Mouse (Mus musculus) megakaryocyte, adult 5-6 weeks (primary cell): ENCODE measurements around the gene Osm. TPM values are rescaled to one million over a fixed set of nuclear protein-coding genes. Genes with fewer than 3 reads are reported as not detected.

ENCODE experiments used
- ATAC-seq: 2 replicates; pipeline ENCODE4 v1.8.0; 2016; ENCODE audit warnings: mild to moderate bottlenecking, inconsistent platforms; ENCODE audit not compliant: poor library complexity, severe bottlenecking
- total RNA-seq, 2 experiments: library from RNA; stranded (forward) in 1 of 2; stranded (reverse) in 1 of 2; fragments of 153-499, 151-499 nt in 1 of 2; fragments of 221-1000, 200-1000 nt in 1 of 2; gene quantifications; 2 replicates each; pipeline versions ENCODE4 v1.2.3 to v1.2.4; 2015 to 2017

Gene Osm
- total RNA-seq, 2 experiments from 2014 or later: 34.4 to 39.2 TPM

DNA sequence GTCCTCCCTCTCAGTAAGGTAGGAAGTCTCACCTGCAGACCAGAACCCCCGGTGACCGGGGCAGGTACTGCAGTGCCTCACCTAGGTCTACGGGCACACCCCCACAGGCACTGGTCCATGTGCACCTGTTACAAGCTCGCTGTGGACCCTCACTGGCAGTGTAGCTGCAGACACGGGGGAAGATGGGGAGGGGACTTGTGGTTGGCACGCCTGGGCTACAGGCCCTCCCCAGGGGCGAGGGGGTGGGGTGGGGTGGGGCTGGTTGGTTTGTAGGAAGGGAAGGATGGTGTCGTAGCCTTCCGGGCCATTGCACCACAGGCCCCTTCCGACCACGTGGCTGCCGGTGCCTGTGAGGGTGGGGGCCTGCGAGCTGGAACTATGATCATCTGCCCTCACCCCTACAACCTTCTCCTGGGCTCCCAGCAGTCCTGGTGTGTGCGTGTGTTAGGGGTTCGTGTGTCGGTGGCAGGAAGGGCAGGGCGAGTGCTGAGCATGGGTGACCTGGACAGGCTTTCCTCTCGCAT, 1.2 kb downstream of the Osm start:
- ATAC-seq: peak; percentile 39

DNA sequence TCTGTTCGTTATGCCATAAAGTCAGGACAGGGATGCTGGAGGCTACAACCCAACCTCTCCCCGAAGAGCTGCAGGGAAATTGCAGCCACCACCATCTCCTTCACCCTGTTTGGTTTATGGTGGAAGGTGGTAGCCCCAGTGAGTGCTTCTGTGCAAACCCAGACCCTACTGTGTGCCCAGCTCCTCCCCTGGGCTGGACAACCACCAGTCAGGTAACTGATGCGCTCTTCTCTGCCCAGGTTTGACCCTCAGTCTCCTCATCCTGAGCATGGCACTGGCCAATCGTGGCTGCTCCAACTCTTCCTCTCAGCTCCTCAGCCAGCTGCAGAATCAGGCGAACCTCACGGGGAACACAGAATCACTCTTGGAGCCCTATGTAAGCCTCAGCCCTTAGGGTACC, 1.9 kb downstream of the Osm start:
- ATAC-seq: no peak

DNA sequence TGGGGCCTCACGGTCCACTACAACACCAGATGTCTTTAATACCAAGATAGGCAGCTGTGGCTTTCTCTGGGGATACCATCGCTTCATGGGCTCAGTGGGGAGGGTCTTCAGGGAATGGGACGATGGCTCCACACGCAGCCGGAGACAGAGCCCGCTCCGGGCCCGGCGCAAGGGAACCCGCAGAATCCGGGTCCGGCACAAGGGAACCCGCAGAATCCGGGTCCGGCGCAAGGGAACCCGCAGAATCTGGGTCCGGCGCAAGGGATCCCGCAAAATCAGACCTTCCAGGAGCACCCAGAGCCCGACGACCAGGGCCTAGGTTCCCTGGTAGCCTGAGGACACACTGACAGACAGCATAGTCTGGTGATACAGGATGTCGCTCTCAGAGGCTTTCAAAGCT, 3.5 kb downstream of the Osm start:
- no peak for ATAC-seq

DNA sequence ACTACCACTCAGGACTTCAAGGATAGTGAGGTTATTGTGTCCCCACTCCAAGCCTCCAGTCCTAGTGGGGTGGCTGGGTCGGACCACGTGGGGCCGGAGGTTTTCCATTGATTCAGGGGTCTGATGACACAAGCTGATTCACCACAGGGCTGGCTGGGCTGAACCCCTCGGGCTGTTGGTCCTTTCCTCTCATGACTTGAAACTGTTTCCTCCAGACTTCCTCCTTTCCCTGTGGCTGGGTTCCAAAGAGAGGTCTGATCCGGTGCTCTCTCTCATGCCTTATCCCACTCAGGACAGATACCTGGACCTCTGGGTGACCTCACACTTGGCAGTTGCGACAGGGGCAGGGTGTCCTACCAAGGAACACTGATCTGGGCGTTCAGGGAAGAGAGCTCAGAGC, 3.9 kb downstream of the Osm start:
- 0 out of 2 replicates have a peak, but pooled peaks have one; percentile 2 for ATAC-seq

DNA sequence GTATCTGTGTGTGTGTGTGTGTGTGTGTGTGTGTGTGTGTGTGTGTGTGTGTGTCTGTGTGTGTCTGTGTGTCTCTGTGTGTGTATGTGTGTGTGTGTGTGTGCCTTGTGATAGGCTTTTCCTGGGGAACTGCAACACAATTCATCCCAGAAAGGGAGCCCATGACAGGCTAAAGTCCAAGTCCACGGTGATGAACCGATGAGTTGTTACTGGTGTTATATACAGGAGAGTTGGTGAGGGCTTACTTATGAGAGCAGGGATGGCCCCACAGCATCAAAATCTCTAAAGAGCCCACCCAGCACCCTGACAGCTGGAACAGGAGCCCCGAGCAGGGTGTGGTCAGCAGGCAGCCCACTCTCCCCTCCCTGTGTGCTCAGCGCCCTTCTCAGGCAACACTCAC, 5.0 kb downstream of the Osm start:
- ATAC-seq: no peak

DNA sequence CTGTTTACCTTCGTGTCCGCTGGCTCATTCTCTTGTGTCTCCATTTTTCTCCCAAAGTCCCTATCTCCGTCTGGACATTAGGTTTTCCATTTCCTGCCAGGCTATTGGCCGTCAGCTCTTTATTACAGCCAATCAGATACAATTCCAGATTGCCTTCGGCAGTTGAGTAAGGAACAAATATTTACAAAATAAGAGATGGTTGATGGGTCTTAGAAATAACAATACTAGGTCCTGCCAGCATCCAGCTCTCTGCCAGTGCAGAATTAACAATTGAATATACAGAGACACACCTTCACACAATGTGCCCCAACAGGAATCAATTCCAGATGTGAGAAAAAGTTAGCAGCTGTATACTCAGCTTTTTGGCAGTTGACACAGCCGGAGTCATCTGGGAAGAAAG, 9.9 kb downstream of the Osm start:
- no peak for ATAC-seq

DNA sequence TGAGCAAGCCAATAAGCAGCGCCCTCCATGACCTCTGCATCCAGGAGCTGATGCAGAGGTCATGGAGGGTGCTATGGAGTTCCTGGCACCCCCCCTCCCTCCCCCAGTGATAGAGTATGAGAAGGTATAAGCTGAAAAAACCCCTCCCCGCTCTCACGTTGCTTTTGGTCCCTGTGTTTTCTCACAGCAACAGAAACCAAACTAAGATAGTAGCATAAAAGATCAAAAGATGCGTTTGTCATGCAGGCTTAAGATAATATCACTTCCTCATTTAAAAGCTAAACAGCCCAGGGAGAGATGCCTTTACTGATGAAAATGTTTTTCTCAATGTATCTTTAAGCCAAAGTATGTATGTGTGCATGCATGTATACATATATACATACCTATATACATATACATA, 10.4 kb downstream of the Osm start:
- ATAC-seq: no peak

DNA sequence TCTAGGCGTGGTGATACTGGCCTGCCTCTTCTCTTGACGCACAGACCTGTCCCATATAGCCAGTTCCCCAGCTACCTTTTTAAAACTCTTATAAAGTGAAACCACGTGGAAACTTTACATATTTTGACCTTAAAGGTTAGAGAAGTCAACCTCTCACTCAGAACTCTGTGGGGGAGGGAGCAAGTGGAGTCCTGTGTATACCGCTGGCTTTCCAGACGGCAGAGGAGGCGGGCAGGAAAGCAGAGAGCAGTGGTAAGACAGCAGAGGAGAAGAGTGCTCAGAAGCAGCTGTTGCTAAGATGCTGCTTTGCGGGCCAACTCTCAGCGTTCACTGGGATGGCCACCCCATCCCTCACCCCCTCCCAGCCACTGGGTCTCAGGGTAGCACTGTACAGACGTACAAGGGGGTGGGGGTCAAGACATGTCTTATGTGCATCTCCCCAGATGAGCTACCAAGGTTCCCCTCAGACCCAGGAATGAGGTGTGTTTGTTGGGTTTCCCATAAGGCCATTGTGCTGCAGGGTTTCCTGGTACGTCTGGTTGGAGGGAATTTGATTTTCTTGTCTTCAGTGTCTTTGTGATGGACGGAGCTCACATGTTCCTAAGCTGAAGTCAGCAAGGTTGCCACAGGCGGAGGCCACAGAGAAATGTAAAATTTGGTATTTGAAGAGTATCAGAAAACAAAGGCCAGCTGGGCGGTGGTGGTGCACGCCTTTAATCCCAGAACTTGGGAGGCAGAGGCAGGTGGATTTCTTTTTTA, 11.2 kb downstream of the Osm start:
- ATAC-seq: no peak

DNA sequence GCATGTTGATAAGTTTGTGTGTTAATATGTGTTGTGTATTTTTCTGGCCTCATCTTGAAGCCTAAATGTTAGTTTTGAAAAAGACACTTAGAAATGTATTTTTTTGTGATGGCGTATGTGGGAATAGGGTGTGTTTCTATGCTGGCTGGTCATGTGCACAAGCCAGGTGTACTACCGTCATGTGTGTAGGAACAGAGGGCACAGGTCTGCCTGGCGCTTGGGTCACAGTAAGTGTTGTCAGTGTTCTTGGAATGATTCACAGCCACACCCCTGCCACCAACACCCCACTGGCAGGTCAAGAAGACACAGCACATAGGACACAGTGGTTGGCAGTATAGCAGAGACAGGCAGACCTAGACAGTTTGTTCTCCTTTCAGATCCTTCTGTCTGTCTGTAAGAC, 12.9 kb downstream of the Osm start:
- no peak for ATAC-seq

DNA sequence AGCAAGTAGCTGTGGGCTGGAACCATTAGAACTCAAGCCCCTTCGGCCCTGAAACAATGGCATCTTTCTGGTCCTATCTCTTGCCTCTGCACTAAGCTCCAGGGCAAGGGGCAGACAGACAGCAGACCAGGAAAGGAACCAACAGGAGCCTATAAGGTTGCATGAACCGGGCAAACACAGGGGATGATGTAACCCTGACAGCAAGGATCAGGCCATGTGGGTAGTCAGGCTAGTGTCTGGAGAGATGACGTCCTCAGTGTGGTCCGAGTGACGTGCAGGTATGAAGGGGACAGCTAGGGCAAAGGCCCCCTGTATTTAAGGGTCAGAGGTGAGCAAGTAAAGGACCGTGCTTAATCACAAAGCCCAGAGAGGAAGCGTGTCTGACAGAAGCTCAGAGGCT, 14.1 kb downstream of the Osm start:
- no peak for ATAC-seq

DNA sequence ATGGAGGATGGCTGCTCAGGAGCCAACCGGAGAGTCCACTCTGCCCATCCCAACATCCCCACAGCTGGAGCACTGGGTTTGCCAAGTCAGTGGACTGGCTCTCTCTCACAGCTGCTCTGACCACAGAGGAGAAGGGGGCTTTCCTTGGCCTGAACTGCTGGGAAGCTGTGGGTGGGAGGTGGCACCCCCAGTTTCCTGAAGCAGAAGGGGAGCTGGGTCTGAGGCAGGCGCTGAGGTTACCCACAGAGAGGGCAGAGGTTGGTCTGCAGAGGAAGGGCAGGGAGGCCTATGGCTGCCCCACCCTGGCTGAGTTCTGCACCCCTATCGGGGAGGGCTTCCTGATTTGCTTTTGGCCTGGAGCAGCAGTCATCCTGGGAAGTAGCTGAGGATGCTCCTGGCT, 15.2 kb downstream of the Osm start:
- ATAC-seq: peak; percentile 88

DNA sequence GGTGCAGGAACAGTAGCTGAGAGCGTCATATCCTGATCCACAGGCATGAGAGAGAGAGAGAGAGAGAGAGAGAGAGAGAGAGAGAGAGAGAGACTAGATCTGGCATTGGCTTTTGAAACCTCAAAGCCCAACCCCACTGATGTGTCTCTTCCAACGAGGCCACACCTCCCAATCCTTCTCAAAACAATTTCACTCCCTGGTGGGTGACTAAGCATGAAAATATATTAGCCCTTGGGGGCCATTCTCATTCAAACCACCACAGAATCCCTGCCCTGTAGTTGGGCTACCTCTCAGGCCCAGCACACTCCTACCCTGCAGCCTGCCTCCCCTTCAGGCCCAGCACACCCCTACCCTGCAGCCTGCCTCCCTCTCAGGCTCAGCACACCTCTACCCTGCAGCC, 16.7 kb downstream of the Osm start:
- no peak for ATAC-seq

DNA sequence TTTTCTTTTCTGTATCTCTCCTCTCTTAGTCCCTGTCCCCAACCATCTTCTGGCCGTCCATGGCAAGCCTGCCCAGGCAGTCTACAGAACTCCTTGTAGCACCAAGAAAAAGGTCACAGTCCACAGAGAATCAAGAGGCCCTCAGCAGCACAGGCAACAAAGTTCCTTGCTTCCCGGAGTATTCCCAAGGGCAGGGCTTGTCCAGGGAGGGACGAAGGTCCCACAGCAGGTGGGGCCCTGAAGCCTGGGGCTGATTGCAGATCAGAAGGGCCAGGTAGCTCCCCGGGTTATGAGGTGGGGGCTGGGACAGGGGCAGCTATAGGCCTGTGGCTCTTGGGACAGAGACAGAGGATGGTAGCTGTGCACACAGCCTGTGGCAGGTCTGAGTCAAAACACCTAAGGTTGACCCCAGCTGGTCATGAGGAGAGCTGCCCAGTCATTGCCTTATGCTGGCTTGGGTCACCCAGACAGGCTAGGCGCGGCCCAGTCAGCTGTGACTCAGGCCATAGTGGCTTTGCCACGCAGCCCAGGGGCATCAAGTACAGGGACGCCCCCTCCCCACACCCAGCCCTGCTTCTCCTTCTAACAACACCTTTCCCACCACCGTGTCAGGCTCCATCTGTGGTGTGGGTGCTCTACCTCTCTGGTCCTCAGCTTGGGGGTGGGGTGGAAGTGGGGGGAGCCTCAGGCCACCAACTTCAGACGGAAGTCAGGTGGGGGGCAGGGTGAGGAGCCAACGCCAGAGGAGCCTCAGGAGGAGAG, 20.8 kb downstream of the Osm start, which contains the start of gene Lif:
Lif (plus strand) TSS at position 712 of the 762 bp plus-strand sequence.
- no peak for ATAC-seq

DNA sequence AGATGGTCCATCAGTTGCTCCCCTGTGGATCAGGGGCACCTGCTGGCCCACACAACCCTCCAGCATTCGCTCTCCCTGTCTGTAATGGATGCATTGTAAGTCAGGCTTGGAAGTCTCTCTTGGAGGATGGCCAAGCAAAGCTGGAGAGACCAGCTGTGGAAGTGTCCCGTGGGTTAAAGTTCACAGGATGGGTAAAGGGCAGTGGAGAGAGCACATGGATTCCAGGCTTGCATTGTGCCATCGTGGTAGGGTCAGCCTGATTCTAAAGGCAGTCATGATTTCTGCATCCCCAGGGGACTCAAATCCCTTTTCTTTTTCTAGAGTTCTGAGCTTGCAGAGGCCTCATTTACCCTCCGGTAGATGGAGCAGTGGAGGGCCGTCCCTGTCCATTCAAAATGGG, 21.5 kb downstream of the Osm start:
- ATAC-seq: no peak

DNA sequence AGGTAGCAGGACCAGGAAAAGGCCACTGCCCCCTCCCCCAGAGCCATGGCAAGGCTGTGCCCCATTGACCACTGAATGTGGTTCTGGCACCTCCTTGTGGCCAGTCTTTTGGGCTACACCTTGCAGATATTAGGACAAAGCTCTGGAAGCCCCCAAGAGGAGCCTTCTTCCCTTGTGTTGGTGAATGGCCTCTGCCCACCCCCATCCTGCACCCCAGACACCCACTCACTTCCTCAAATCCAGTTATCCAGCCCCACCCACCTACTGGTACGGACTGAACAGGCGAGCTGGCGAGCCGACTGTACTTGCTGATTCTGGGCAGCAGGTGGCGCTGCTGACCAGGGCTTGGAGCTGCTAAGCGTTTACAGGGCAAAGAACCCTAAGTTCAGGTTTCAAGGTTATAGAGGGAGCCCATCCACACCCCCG, 22.4 kb downstream of the Osm start:
- peak; percentile 73 for ATAC-seq

DNA sequence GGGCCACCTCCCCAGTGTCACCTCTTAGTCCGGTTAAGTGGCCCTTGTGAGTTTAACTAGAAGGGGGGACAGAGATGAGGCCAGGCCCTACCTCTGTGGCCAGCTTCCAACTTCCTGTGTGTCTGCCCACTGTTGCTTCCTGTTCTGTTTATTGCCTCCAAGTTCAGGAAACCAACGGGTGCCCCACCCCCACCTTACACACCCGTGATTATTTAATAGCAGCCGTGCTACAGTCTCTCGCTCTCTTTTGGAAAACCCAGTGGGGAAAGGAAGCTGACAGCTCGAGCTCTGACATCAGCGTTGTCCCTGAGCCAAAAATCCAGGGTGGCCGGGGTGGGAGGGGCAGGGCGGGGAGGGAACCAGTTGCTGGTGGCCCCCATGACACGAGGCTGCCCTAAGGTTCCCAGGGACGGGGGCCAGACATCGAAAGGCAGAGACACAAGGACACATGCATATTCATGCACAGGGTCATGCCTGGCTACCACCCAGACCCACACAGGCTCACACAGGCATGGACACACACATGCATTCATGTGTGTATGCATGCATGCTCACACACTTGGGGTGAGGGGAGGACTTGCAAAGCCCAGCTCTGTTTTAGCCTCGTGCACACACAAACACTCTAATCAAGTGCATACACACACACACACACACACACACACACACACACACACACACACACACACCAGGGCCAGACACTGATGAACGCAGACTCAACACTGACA, 24.4 kb downstream of the Osm start:
- ATAC-seq: peak; percentile 38; the same call in 1 of the 2 replicates

DNA sequence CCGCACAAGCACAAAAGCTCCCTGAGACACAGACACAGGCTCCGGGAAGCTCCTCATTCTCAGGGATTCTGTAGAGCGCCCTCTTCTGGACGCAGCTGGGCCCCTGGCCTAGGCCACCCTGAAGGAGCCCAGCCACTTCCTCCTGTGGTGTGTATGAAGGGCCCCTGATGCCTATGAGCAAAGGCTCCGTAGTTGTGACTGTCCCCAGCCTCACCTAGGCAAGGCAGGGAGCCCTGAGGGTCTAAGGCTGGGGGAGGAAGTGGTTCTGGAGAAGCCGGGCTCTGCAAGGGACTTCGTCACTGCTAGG, 24.9 kb downstream of the Osm start:
- ATAC-seq: peak; percentile 63

DNA sequence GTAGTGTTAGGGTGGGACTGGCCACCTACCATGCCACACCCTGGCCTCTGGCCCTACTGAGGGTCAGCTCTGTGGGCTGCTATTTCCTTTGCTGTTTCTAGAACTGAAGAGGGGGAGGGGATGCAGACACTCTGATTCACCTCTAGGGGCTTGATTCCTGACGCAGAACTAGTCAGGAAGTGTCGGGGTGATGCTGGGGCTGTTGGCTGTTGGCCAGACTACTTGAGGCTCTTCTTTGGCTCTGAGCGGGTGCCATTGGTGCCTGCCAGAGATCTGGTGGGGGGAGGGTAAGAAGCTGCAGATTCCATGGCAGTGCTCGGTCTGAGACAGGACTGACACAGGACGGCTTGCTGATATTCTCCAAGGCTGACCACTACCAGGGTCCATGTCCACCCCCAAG, 25.7 kb downstream of the Osm start:
- ATAC-seq: no peak

DNA sequence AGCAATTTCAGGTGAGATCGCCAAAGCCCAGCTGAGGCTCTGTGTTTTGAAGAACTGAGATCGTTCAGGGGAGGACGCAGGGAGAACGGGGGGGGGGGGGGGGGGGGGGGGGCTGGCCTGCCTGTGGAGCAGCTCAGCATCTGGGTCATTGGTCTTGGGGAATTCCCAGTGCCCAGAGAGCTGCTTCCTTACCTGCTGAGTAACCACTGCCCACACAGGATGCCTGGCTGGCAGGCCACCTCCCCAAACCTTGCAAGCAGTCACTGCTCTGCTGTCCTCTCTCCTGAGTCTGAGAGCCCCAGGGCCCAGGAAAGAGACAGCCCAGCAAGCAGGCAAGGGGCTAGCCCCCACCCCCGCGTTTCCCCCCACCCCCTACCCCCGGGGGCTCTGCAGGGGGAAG, 26.6 kb downstream of the Osm start:
- no peak for ATAC-seq

DNA sequence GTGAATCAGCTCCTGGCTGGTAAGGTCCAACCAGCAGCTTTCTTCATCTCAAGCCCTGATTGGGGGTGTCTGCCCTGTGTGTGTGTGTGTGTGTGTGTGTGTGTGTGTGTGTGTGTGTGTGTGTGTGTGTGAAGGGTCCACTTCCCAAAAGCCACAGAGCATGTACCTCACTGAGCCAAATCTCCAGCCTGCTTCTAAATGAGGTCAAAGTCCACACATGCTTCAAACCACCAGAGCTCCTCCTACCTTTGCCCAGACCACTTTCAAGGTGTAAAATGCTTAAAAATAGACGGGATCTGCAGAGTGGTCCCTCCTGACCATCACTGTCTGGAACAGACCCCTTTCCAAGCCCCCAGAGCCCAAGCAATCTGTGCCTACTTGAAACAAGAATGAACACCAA, 27.1 kb downstream of the Osm start:
- ATAC-seq: no peak

DNA sequence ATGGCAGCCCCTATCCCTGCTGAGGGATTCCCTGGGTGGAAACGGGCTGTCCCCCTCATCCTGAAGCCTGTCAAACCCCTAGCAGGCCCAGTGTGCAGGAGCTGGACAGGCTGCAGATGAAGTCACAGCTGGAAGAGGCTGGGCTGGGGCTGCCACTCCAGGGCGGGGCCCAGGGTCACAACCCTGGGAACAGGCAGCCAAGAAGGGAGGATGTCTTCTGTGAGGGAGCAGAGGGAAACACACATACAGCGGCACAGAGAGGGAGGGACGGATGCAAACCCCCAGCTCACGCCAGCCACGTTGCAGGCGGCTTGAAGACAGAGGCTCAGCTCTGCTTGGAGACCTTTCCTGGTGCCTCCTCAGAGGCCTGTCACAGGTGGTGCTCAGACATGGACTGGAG, 27.8 kb downstream of the Osm start:
- ATAC-seq: no peak
